Mouse (Mus musculus) kidney, adult 2 months (tissue): ENCODE results near the gene Map3k1.

ENCODE experiments used
- CTCF ChIP-seq: fragments of 200-500 bp; conservative IDR thresholded peaks from 2 replicates; pipeline ENCODE4 v1.5.1; 2011; ENCODE audit warnings: low read depth, mild to moderate bottlenecking, control low read depth, low read length, moderate library complexity, mixed read lengths; ENCODE audit not compliant: insufficient read depth, insufficient read length
- POLR2A ChIP-seq: fragments of 200-500 bp; IDR thresholded peaks from one replicate; pipeline ENCODE4 v1.6.1; 2011; ENCODE audit warnings: low read depth, low read length, control low read depth

DNA sequence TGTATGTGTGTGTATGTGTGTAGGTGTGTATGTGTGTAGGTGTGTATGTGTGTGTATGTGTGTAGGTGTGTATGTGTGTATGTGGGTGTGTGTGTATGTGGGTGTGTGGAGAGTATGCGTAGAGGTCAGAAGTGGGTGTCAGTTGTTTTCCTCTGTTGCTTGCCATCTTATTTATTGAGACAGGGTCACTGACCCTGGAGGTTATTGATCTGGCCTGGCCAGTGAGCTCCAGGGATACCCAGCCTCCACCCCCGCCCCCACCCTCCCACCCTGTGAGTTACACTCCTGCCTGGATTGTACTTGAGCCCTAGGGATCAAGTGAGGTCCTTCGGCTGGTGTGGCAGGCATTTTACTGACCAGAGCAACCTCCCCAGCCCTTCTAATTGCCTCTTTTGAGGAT, 7.6 kb upstream of the Map3k1 start:
- no peak for TF ChIP-seq CTCF
- TF ChIP-seq POLR2A = no peak
